Mouse (Mus musculus) forebrain, embryonic 14.5 days (tissue): ENCODE measurements around the gene Gm11639. TPM values are rescaled to one million over a fixed set of nuclear protein-coding genes. Genes with fewer than 3 reads are reported as not detected.
"Not testable (repeated sequence)": the region's sequence is repeated elsewhere in the genome, so short reads cannot be mapped to it uniquely, and the experiment has no call there.

Experiments used
- ATAC-seq: fragments of 200-750 bp; cut with Nextera tagmentation; 2 replicates; pipeline ENCODE4 v1.8.0; 2017; ENCODE audit warnings: mild to moderate bottlenecking, moderate library complexity
- DNase-seq: peaks from one replicate; pipeline ENCODE4 v3.0.0-alpha.2; 2015; ENCODE audit warnings: low spot score
- H3K27ac ChIP-seq: fragments of 300-500 bp; sonication (generic); 2 replicates; pipeline ENCODE4 v1.5.1; 2014; ENCODE audit warnings: low read depth, mild to moderate bottlenecking, control low read depth, low read length, moderate library complexity
- H3K27me3 ChIP-seq: fragments of 300-500 bp; sonication (generic); replicated peaks from 2 replicates; pipeline ENCODE4 v1.6.1; 2014; ENCODE audit warnings: low read length, control low read depth, mixed read lengths; ENCODE audit not compliant: control insufficient read depth, insufficient read depth
- H3K36me3 ChIP-seq: fragments of 300-500 bp; sonication (generic); 2 replicates; pipeline ENCODE4 v1.6.1; 2014; ENCODE audit warnings: low read length, control low read depth; ENCODE audit not compliant: control insufficient read depth, insufficient read depth
- H3K4me1 ChIP-seq: fragments of 300-500 bp; sonication (generic); 2 replicates; pipeline ENCODE4 v1.6.1; 2014; ENCODE audit warnings: antibody characterized with exemption, low read length, control low read depth; ENCODE audit not compliant: control insufficient read depth, insufficient read depth
- H3K4me2 ChIP-seq: fragments of 300-500 bp; sonication (generic); 2 replicates; pipeline ENCODE4 v1.6.1; 2014; ENCODE audit warnings: mild to moderate bottlenecking, control low read depth, low read length
- H3K4me3 ChIP-seq: fragments of 300-500 bp; sonication (generic); 2 replicates; pipeline ENCODE4 v1.5.1; 2014; ENCODE audit warnings: low read depth, low read length, control low read depth
- H3K9ac ChIP-seq: fragments of 300-500 bp; sonication (generic); 2 replicates; pipeline ENCODE4 v1.6.1; 2014; ENCODE audit warnings: mild to moderate bottlenecking, low read length, control low read depth, moderate library complexity
- H3K9me3 ChIP-seq: fragments of 300-500 bp; sonication (generic); replicated peaks from 2 replicates; pipeline ENCODE4 v1.6.1; 2016; ENCODE audit warnings: low read length, control low read depth, mixed read lengths; ENCODE audit not compliant: control insufficient read depth
- WGBS: fragments of 180-500 bp; shearing (Covaris S2); extraction: QIAGEN DNeasy Blood & Tissue Kit; methylation state at CpG from one replicate; pipeline ENCODE4 v1.1.7; 2014; 5-methylcytosine and 5-hydroxymethylcytosine counted together
- polyA plus RNA-seq: library from polyadenylated mRNA; unstranded; fragments of >200 nt; fragmentation: Nextera tagmentation; extraction: Ambion mirVana; gene quantifications from 2 replicates; pipeline ENCODE4 v1.2.1, GENCODE M21; 2014

Gene Gm11639
- polyA plus RNA-seq, 1 experiment from 2014 or later, result not detected

DNA sequence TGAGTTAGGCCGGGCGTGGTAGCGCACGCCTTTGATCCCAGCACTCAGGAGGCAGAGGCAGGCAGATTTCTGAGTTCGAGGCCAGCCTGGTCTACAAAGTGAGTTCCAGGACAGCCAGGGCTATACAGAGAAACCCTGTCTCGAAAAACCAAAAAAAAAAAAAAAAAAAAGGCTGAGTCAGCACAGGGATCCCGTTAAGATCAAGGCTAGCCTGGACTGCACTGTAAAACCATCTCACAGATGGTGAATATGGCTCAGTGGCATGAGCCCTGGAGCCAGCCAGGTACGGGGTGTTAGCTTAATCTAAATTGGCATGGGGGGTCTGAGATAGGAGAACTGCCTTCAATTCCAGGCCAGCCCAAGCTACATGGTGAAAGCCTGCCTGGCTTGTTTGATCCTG is 455.0 kb downstream of the Gm11639 start:
- H3K27me3 ChIP-seq, DNase-seq, ATAC-seq, H3K9me3 ChIP-seq, H3K4me1 ChIP-seq, H3K27ac ChIP-seq, H3K4me3 ChIP-seq, H3K4me2 ChIP-seq, H3K9ac ChIP-seq: not testable (repeated sequence)
- 96% methylated on average over 6 of the region's 8 CpGs for WGBS
- H3K36me3 ChIP-seq, result peaks cover 63% of the 10 kb centered on the region

DNA sequence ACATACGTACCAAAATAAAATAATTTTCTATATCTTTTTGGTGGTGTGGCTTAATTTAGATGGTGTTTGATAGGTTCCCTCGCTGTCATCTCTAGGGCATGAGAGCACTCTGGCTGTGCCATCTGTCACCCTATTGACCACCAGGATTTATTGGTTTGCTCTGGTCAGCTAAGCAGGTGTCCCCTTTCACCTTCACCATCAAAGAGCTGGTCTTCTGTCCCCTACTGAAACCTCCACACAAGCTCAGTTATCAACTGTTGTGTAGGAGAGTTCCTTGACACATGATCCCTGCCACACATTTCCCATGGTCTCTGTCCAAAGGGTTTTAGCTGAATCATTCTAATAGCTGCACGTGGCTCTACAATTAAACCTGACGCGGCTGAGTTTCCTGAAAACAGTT is 455.6 kb downstream of the Gm11639 start:
- H3K4me1 ChIP-seq, result no peaks in the 10 kb centered on the region
- ATAC-seq (no peak), DNase-seq (no peak)
- H3K9ac ChIP-seq, result no peak overlapping the region
- H3K27ac ChIP-seq, result no peak overlapping the region
- H3K9me3 ChIP-seq, result no peaks in the 10 kb centered on the region
- H3K4me2 ChIP-seq, result no peak overlapping the region
- 94% methylated on average over 5 of the region's 5 CpGs for WGBS
- H3K4me3 ChIP-seq, result no peak overlapping the region
- peaks cover 57% of the 10 kb centered on the region for H3K36me3 ChIP-seq
- no peaks in the 10 kb centered on the region for H3K27me3 ChIP-seq

- H3K4me2 ChIP-seq, result no peak overlapping the region
- no peaks in the 10 kb centered on the region for H3K27me3 ChIP-seq
- H3K4me3 ChIP-seq, result no peak overlapping the region
- peaks cover 32% of the 10 kb centered on the region for H3K36me3 ChIP-seq
- DNase-seq, result no peak
- H3K4me1 ChIP-seq, result no peaks in the 10 kb centered on the region
- H3K9ac ChIP-seq, result no peak overlapping the region
- no peak for ATAC-seq
- no peaks in the 10 kb centered on the region for H3K9me3 ChIP-seq
- H3K27ac ChIP-seq, result no peak overlapping the region
Observed at GRCm38 (mm10) chr11:105143564-105143963, 458.1 kb downstream of the Gm11639 start.

DNA sequence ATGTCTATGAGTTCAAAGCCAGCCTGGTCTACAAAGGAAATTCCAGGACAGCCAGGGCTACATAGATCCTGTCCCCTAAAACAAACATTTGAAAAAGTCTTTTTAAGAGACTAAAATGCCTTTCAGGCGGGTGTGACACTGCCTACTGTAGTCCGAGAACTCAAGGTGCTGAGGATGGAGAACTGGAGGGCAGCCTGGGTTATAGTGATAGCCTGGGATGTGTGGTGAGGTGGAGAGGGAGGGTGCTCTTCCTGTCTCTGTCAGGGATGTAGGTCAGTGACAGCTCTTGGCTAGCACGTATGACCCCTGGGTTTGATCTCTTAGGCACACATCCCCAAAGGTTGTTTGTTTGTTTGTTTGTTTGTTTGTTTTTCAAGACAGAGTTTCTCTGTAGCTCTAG is 458.6 kb downstream of the Gm11639 start:
- 92% methylated on average over 3 of the region's 3 CpGs for WGBS
- ATAC-seq, result no peak
- no peak overlapping the region for H3K4me2 ChIP-seq
- no peaks in the 10 kb centered on the region for H3K4me1 ChIP-seq
- H3K9me3 ChIP-seq, result no peaks in the 10 kb centered on the region
- no peak overlapping the region for H3K4me3 ChIP-seq
- no peak for DNase-seq
- no peaks in the 10 kb centered on the region for H3K27me3 ChIP-seq
- H3K36me3 ChIP-seq, result peaks cover 27% of the 10 kb centered on the region
- no peak overlapping the region for H3K27ac ChIP-seq
- no peak overlapping the region for H3K9ac ChIP-seq

DNA sequence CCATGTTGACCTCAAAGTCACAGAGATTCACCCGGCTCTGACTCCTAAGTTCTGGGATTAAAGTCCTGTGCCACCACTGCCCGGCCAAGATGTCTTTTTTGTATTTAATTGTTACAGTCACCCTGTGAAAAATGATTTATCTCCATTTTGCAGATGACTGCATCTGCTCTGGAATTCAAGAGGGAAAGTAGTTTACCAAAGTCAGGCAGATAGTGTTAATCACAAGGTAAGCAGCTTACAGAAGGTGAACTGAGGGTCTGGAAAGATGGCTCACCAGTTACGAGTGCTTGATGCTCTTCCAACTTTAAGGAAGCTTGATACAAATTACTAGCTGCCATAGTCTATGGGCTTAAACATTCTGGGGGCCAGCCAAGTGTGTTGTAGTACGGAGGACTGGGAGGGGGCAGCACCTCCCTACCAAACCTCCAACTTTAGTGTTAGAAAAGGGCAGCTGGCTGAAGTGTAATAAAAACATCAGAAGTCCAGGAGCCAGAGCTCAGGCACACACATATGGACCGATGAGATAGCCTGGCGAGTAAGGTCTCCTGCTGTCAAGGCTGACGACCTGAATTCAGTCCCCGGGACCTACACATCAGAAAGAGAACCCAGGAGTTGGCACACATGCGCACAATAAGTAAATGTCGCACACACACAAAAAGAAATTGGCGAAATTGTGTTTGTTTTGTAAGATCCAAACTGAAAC is 459.2 kb downstream of the Gm11639 start:
- H3K4me1 ChIP-seq, result no peaks in the 10 kb centered on the region
- no peak overlapping the region for H3K27ac ChIP-seq
- no peak overlapping the region for H3K9ac ChIP-seq
- peaks cover 22% of the 10 kb centered on the region for H3K36me3 ChIP-seq
- no peaks in the 10 kb centered on the region for H3K9me3 ChIP-seq
- no peak for ATAC-seq
- H3K4me2 ChIP-seq, result no peak overlapping the region
- DNase-seq, result no peak
- no peaks in the 10 kb centered on the region for H3K27me3 ChIP-seq
- no peak overlapping the region for H3K4me3 ChIP-seq
- WGBS, result 85% methylated on average over 11 of the region's 11 CpGs

DNA sequence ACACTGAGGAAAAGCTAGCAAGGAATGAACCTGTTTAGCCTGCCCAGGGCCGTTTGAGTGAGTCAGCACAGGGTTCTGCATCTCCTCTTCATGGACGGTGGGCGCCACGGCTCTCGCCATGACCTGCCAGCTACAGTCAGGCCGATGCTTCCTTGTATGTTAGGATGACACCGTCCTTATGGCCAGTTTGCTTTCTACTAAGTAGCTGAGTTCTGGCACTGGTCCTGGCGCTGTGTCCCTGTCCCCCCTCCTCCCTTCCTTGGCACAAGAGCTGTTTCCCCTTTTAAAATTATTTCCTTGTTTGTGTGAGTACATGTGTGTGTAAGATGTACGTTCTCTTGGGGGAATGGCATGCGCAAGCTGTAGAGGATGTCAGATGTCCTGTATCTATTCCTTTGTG is 459.7 kb downstream of the Gm11639 start:
- H3K4me1 ChIP-seq, result no peaks in the 10 kb centered on the region
- DNase-seq (no peak), ATAC-seq (no peak)
- no peak overlapping the region for H3K4me2 ChIP-seq
- no peaks in the 10 kb centered on the region for H3K9me3 ChIP-seq
- H3K27me3 ChIP-seq, result no peaks in the 10 kb centered on the region
- no peak overlapping the region for H3K9ac ChIP-seq
- H3K27ac ChIP-seq, result no peak overlapping the region
- H3K36me3 ChIP-seq, result peaks cover 16% of the 10 kb centered on the region
- 86% methylated on average over 10 of the region's 10 CpGs for WGBS
- H3K4me3 ChIP-seq, result no peak overlapping the region

DNA sequence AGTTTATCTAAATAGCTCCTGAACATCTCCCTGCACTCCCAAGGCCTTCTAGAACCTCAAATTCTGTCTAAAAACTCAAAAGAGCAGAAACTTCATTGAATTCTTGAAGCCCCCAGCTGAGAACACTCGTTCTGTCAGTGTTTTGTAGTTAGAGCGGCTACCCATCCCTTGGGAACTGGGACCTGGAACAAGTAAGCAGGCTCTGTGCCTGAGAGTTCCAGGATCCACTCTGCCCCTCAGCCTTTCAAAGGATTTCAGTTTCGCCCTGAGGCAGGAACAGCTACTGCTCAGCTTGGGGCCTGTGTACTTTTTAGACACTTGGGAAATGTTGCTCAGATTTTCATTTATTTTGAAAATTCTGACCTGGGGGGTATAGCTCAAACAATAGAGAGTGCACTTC is 461.1 kb downstream of the Gm11639 start, which contains the start of gene Gm10842:
TSS of gene Gm10842 (plus strand) at position 301 of the 400 bp plus-strand sequence.
- Histone ChIP-seq H3K27ac (no peak within 1 kb of the TSS), H3K4me3 (no peak within 1 kb of the TSS), H3K4me2 (no peak within 1 kb of the TSS), H3K9me3 (no peaks in the 10 kb centered on the region), H3K36me3 (0 out of 2 replicates have a peak, but pooled peaks cover 3% of the 10 kb centered on the region), H3K4me1 (no peaks in the 10 kb centered on the region), H3K27me3 (no peaks in the 10 kb centered on the region), H3K9ac (no peak within 1 kb of the TSS)
- DNase-seq (no peak), ATAC-seq (no peak)
- 77% methylated on average over 3 of the region's 3 CpGs for WGBS

DNA sequence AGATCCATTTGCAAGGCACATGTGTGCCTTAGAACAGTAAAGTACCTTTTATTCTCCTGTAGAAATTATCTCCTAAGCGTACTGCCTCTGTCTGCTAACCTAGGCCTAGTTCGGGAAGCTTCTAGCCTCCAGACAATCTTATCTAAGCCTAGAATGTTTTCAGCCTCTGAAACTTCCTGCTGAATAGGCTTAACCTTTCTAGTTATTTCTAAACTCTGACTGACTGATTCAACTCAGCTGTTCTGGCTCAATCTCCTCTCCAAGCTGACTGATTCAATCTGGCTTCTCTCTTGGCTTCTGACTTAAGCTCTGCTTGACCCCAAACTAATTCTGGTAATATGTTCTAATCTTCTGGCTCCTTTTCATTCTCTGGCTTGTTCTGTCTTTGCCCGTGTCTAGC is 463.8 kb downstream of the Gm11639 start:
- no peak for ATAC-seq
- no peak for DNase-seq
- 77% methylated on average over 3 of the region's 3 CpGs for WGBS

GRCm38 (mm10) chr11:105149766-105150165 is 464.3 kb downstream of the Gm11639 start:
- no peak for DNase-seq
- Histone ChIP-seq H3K27ac (no peak overlapping the region), H3K4me3 (no peak overlapping the region), H3K9ac (no peak overlapping the region), H3K27me3 (no peaks in the 10 kb centered on the region), H3K4me1 (peaks cover 3% of the 10 kb centered on the region; the same call in 1 of the 2 replicates), H3K36me3 (no peaks in the 10 kb centered on the region), H3K4me2 (no peak overlapping the region), H3K9me3 (no peaks in the 10 kb centered on the region)
- no peak for ATAC-seq
- 100% methylated on average over 1 of the region's 1 CpGs for WGBS

More for the DNA sequence above, 463.8 kb downstream of the Gm11639 start:
- Histone ChIP-seq H3K36me3 (no peaks in the 10 kb centered on the region), H3K9ac (no peak overlapping the region), H3K9me3 (no peaks in the 10 kb centered on the region), H3K27me3 (no peaks in the 10 kb centered on the region), H3K4me1 (peaks cover 3% of the 10 kb centered on the region; the same call in 1 of the 2 replicates), H3K27ac (no peak overlapping the region), H3K4me3 (no peak overlapping the region), H3K4me2 (no peak overlapping the region)
